Mouse (Mus musculus): ENCODE data around the gene Ecel1. TPM values are rescaled to one million over a fixed set of nuclear protein-coding genes. Genes with fewer than 3 reads are reported as not detected.
A peak's percentile ranks its signal among the peaks of the same experiment; 100 is the strongest.

The Ecel1 gene
- total RNA-seq, 2 experiments from 2014 or later = not detected

DNA sequence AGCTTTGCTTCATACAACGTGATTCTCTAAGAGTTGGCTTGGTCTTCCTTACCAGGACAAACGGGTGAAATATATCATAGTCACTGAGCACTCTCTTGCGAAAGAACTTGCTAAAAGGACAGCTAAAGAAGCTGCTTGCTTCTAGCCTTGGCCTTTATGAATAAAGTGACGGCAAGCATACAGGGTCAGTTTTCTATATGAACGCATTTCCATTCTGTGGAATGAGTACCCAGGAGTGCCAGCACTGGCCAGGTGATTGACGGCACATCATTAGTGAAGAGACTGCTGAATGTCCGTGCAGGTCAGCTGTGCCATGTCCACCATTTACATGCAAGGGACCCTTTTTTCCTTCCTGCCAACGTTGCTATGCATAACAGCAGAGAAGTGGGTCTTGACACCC is 49.8 kb downstream of the Ecel1 start:
- DNase-seq = no peak
- intact Hi-C loops (cut with DNase I) = no loop called here

DNA sequence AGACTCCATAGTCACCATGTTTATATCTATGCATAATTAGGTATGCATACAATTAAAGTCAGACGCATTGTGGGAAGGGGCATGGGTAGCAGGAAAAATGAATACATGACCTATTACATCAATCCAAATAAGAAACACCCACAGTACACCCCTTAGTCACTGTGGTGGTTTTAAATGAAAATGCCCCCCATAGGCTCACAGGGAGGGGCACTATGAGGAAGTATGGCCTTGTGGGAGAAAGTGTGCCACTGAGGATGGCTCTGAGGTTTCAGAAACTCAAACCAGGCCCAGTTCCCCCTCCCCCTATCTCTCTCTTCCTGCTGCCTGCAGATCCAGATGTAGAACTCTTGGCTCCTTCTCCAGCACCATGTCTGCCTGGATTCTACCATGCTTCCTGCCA is 52.4 kb downstream of the Ecel1 start:
- no peak for DNase-seq
- intact Hi-C loops (cut with DNase I) = no loop called here

DNA sequence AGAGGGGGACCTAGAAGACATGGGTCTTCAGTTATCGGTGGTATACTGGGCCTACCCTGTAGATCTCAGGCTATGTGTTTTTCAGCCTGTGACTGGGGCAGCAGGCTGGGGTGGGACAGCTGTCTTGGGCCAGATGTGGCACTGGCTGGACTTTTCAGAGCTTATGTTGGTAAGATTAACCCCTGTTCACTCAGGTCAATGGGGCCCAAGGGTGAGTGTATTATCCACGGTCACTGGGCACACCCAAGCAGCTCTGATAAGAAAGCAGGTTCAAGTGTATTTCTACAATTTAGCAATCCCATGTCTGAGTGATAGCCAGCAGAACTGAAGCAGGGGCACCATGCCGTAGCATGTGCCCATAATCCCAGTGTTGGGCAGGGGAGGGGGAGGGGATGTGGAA is 54.2 kb downstream of the Ecel1 start:
- DNase-seq = no peak
- intact Hi-C loops (cut with DNase I) = no loop called here

DNA sequence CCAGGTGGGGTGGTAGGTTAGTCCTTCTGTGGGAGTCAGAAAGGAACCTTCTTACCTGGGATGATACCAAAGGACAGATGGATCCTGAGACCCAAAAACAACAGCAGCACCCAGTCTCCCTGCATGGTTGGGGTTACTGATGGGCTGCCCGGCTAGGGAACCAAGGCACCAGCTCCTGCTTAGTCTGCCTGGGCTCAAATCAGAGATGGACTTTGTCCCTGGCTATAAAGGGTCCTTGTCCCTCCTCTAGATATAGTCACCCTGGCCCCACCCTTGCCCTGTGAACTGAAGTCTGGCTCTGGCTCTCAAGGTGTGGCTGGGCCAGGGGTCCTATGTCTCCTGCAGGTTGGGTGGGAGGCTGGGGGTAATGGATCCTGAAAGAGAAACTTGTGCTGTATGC is 54.9 kb downstream of the Ecel1 start, which contains the start of gene Alpi:
Gene Alpi (minus strand): TSS at position 196 of the 400 bp plus-strand sequence.
- intact Hi-C loops (cut with DNase I) = no loop called here
- no peak for DNase-seq

DNA sequence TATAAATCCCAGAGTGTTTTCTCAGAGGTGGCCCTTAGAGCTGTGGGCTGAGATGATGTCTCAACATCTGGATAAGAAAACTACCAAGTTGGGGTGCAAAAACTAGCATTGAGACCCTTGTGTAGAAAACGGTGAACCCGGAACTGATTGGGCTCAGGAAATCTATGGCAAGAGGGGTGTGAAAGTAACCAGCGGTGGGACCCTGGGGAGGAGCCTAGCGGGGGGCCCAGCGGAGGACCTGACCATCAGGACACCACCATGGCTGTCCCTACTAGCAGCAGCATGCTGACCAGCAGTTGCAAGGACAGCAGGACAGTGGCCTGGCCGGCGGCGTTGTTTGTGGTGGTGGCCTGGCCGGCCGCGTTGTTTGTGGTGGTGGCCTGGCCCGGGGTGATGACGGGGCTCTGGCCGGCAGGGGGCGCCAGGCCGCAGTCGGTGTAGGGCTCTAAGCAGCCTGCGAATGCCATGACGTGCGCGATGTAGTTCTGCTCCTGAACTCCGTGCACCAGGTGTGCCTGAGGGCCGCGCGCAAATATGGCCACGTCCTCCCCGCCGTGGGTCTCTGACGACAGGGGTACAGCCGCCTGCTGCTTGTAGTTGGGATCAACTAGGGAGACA is 57.9 kb downstream of the Ecel1 start:
- intact Hi-C loops (cut with DNase I) = loop anchor here (1.0 kb wide), 1 partner anchor 89 kb away; no protein-coding TSS in a partner anchor
- peak; percentile 60 to 75 for DNase-seq

Other genes with a start within 250 kb of the Ecel1 start
- gene Alppl2, start 66.6 kb downstream of the Ecel1 start, total RNA-seq (2021) = not detected
- not detected for gene Alpi, start 54.9 kb downstream of the Ecel1 start, total RNA-seq (2021)
- not detected for gene Akp3, start 31.5 kb downstream of the Ecel1 start, total RNA-seq (2021)
- not detected for gene Prss56, start 26.8 kb upstream of the Ecel1 start, total RNA-seq (2021)
- not detected for gene Chrnd, start 34.1 kb upstream of the Ecel1 start, total RNA-seq (2021)
- gene Chrng, start 48.1 kb upstream of the Ecel1 start, total RNA-seq (2021) = not detected
- 10 to 100 TPM; 63.7 to 66.8 TPM for gene Eif4e2, start 57.4 kb upstream of the Ecel1 start, total RNA-seq (2021)
- 1 to 10 TPM; 6.4 to 6.8 TPM for gene Efhd1, start 107.8 kb upstream of the Ecel1 start, total RNA-seq (2021)
- 10 to 100 TPM; 46.6 to 53.5 TPM for gene Gigyf2, start 170.5 kb upstream of the Ecel1 start, total RNA-seq (2021)
- gene Kcnj13, start 238.2 kb upstream of the Ecel1 start, total RNA-seq (2021) = not detected

All from heart, postnatal 10 days (tissue).